Mouse (Mus musculus) forebrain, embryonic 15.5 days (tissue): Measurements from ENCODE around the gene Gm2a. TPM values are rescaled to one million over a fixed set of nuclear protein-coding genes. Genes with fewer than 3 reads are reported as not detected.

Source experiments
- ATAC-seq: fragments of 200-750 bp; cut with Nextera tagmentation; replicated peaks from 2 replicates; pipeline ENCODE4 v1.8.0; 2017; ENCODE audit warnings: mild to moderate bottlenecking, moderate TSS enrichment, moderate library complexity
- H3K27ac ChIP-seq: fragments of 300-500 bp; sonication (generic); replicated peaks from 2 replicates; pipeline ENCODE4 v1.5.1; 2015; ENCODE audit warnings: mild to moderate bottlenecking, inconsistent platforms
- H3K27me3 ChIP-seq: fragments of 300-500 bp; sonication (generic); 2 replicates; pipeline ENCODE4 v1.6.1; 2015; ENCODE audit warnings: inconsistent platforms
- H3K36me3 ChIP-seq: fragments of 300-500 bp; sonication (generic); 2 replicates; pipeline ENCODE4 v1.6.1; 2015; ENCODE audit warnings: mild to moderate bottlenecking, inconsistent platforms
- H3K4me1 ChIP-seq: fragments of 300-500 bp; sonication (generic); 2 replicates; pipeline ENCODE4 v1.6.1; 2015; ENCODE audit warnings: inconsistent platforms
- H3K4me2 ChIP-seq: fragments of 300-500 bp; sonication (generic); replicated peaks from 2 replicates; pipeline ENCODE4 v1.6.1; 2015; ENCODE audit warnings: mild to moderate bottlenecking, inconsistent platforms
- H3K4me3 ChIP-seq: fragments of 300-500 bp; sonication (generic); 2 replicates; pipeline ENCODE4 v1.5.1; 2015; ENCODE audit warnings: mild to moderate bottlenecking, inconsistent platforms
- H3K9ac ChIP-seq: fragments of 300-500 bp; sonication (generic); replicated peaks from 2 replicates; pipeline ENCODE4 v1.6.1; 2015; ENCODE audit warnings: mild to moderate bottlenecking, inconsistent platforms
- H3K9me3 ChIP-seq: fragments of 300-500 bp; sonication (generic); 2 replicates; pipeline ENCODE4 v1.6.1; 2016; ENCODE audit warnings: inconsistent platforms
- WGBS: fragments of 180-500 bp; shearing (Covaris S2); methylation state at CpG from one replicate; pipeline ENCODE4 v1.1.7; 2015; ENCODE audit warnings: mixed read lengths; 5-methylcytosine and 5-hydroxymethylcytosine counted together
- polyA plus RNA-seq: library from polyadenylated mRNA; unstranded; fragments of >200 nt; fragmentation: Nextera tagmentation; extraction: Ambion mirVana; gene quantifications from 2 replicates; pipeline ENCODE4 v1.2.1, GENCODE M21; 2015

Gm2a gene
- polyA plus RNA-seq = 18.7 and 18.9 TPM in 2 replicates

DNA sequence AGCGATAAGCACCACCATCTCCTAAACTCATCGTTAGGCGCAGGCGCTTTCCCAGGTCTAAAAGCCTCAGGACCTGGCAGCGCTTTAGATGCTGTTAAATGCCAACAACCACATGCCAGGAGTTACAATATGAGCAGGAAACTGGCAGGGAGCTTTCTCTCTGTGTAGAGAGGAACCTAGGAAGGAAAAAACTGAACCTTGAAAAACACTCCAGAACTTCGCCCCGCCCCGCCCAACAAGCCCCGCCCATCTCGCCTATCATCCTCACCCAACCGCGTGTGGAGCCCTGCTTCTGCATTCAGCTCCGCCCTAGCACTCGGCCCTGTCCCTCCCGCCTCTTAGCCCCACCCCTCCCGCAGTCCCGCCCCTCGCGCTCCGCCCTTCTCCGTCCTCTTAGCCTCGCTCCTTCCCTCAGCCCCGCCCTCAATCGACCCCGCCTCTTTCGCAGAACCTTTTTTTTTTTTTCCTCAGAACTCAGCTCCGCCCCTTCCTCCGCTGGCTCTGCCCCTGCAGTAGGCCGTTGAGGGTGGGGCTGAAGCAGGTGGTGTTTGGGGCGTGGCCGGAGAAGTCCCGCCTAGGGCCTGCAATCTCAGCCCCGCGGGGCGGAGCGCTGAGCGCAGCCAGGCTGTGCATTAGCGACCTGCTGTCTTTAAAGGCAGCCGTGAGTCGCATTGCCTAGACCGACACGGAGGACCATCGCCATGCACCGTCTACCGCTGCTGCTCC, at the start of gene Gm2a:
Gm2a (plus strand) TSS at position 653 of the 726 bp plus-strand sequence.
- peak within 1 kb of the TSS; percentile 73 for H3K27ac ChIP-seq
- H3K4me2 ChIP-seq = peak within 1 kb of the TSS; percentile 61
- H3K9me3 ChIP-seq = no peaks in the 10 kb centered on the region
- 2% methylated on average over 44 of the region's 45 CpGs for WGBS
- peak within 1 kb of the TSS; percentile 59 for H3K9ac ChIP-seq
- peak; percentile 94 for ATAC-seq
- peaks cover 17% of the 10 kb centered on the region for H3K4me1 ChIP-seq
- no peaks in the 10 kb centered on the region for H3K27me3 ChIP-seq
- H3K4me3 ChIP-seq = peak within 1 kb of the TSS; percentile 50
- H3K36me3 ChIP-seq = no peaks in the 10 kb centered on the region

DNA sequence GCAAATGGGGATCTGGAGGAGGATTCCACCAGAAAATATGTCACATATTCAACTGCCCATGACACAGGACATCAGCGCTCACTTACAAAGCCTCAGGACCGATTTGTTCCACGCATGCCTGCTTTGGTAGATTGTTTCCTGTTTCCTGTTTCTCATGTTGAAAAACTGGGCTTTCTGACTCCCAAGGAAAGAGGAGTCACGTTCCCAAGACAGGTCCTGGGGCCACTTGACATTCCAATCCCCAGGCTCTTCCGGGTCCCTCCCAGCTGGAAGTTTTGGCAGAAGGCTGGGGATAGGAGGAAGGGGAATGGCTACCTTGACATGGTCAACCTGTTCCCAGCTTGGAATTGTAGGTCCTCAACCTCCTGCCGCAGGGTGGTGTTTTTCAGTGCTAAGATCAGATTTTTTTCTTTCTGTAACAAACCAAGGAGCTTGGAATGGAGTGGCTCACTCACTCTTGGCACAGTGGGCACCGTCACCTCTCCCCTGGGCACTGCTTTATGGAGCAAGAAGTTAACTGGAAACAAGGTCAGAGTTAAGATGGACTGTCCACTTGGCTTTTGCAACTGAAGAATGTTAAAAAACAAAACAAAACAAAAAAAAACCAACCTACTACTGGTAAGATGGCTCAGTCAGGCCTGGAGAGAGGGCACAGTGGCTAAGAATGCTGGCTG, 46.9 kb upstream of the Gm2a start:
- H3K4me2 ChIP-seq = no peak overlapping the region
- H3K27ac ChIP-seq = no peak overlapping the region
- H3K4me1 ChIP-seq = no peaks in the 10 kb centered on the region
- no peak for ATAC-seq
- H3K9me3 ChIP-seq = no peaks in the 10 kb centered on the region
- 84% methylated on average over 7 of the region's 7 CpGs for WGBS
- no peaks in the 10 kb centered on the region for H3K36me3 ChIP-seq
- H3K4me3 ChIP-seq = no peak overlapping the region
- H3K27me3 ChIP-seq = no peaks in the 10 kb centered on the region
- no peak overlapping the region for H3K9ac ChIP-seq

DNA sequence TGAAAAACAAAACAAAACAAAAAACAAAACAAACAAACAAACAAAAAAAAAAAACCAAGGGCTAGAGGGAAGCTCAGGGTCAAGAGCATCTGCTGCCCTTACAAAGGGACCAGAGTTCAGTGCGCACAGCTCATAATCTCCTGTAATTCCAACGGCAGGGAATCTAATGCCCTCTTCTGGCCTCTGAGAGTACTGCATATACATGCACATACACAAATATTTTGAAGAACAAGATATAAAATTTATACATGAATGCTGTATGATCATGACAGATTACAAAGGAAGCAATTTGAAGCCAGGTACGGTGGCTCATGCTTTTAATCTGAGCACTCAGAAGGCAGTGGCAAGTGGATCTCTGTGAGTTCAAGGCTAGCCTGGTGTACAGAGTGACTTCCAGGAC, 40.4 kb upstream of the Gm2a start:
- H3K4me1 ChIP-seq = no peaks in the 10 kb centered on the region
- H3K36me3 ChIP-seq = no peaks in the 10 kb centered on the region
- no peak overlapping the region for H3K9ac ChIP-seq
- no peaks in the 10 kb centered on the region for H3K27me3 ChIP-seq
- H3K4me3 ChIP-seq = no peak overlapping the region
- 81% methylated on average over 3 of the region's 3 CpGs for WGBS
- H3K27ac ChIP-seq = no peak overlapping the region
- H3K9me3 ChIP-seq = no peaks in the 10 kb centered on the region
- ATAC-seq = no peak
- no peak overlapping the region for H3K4me2 ChIP-seq

DNA sequence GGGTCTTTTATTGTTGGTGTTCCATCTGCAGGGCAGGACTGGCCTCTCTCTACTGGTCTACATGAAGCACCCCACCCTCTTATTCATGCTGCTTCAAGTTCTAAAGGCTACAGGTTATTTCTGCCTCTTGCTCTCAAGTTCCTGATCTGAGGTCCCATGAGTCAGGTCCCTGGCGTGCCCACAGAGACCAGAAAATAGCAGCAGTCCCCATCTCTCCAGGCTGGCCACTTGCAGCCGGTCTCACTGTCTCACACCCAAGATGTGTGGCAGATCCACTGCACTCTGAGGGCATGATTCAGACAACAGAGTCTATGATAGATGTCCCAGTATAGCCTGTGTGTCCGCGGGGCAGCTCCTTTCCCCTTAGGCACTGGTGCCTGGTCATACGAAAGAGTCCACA, 37.1 kb upstream of the Gm2a start:
- Histone ChIP-seq H3K4me1 (no peaks in the 10 kb centered on the region), H3K9me3 (no peaks in the 10 kb centered on the region), H3K4me3 (no peak overlapping the region), H3K4me2 (no peak overlapping the region), H3K9ac (no peak overlapping the region), H3K27me3 (no peaks in the 10 kb centered on the region), H3K27ac (no peak overlapping the region), H3K36me3 (no peaks in the 10 kb centered on the region)
- WGBS = 93% methylated on average over 5 of the region's 5 CpGs
- ATAC-seq = no peak

DNA sequence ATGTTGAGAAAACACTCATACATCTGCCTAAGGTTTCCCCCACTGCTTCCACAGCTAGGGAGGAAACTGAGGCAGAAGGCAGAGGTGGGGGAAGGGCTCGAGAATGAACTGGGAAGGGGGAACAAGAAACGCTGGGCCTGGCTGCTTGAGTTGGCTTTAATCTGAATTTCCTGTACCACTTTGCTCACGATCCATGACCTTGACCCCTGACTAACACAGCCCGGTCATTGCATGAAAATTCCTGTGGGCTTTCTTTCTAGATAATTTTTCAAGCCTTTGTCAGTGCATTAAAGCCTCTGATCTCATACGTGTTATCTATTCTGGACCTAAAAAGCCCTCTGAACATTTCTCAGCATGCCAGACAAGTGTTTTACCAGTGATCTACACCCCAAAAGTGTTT, 35.1 kb upstream of the Gm2a start:
- H3K27me3 ChIP-seq = no peaks in the 10 kb centered on the region
- no peak overlapping the region for H3K27ac ChIP-seq
- H3K9ac ChIP-seq = no peak overlapping the region
- 79% methylated on average over 5 of the region's 5 CpGs for WGBS
- H3K4me3 ChIP-seq = no peak overlapping the region
- no peaks in the 10 kb centered on the region for H3K9me3 ChIP-seq
- ATAC-seq = no peak
- H3K36me3 ChIP-seq = no peaks in the 10 kb centered on the region
- H3K4me1 ChIP-seq = no peaks in the 10 kb centered on the region
- H3K4me2 ChIP-seq = no peak overlapping the region

DNA sequence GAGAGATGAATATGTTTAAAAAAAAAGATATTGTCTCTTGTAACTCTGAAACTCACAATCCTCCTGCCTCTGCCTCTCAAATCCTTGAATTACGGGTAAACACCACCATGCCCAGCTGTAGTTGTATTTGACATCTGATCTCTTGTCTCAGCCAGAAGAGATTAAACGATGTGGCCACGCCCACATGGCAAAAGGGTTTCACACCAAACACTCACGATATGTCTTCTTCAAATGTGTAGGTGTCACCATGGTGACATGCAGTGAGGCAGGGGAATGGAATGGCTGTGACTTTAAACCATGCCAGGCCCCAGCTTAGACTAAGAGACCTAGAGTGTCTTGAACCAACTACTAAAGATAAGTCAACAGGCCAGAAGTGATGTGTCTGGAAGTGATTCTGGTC, 31.0 kb upstream of the Gm2a start:
- ATAC-seq = no peak
- Histone ChIP-seq H3K9me3 (no peaks in the 10 kb centered on the region), H3K4me2 (no peak overlapping the region), H3K9ac (no peak overlapping the region), H3K4me1 (peaks cover 5% of the 10 kb centered on the region; the same call in 1 of the 2 replicates), H3K27me3 (no peaks in the 10 kb centered on the region), H3K27ac (no peak overlapping the region), H3K4me3 (no peak overlapping the region), H3K36me3 (no peaks in the 10 kb centered on the region)
- 56% methylated on average over 4 of the region's 4 CpGs for WGBS

GRCm38 (mm10) chr11:55069023-55069422, 28.9 kb upstream of the Gm2a start:
- Histone ChIP-seq H3K9me3 (no peaks in the 10 kb centered on the region), H3K27me3 (no peaks in the 10 kb centered on the region), H3K36me3 (no peaks in the 10 kb centered on the region), H3K4me3 (no peak overlapping the region), H3K4me1 (peaks cover 5% of the 10 kb centered on the region; the same call in 1 of the 2 replicates), H3K4me2 (no peak overlapping the region), H3K9ac (no peak overlapping the region), H3K27ac (no peak overlapping the region)
- peak; percentile 38; the same call in 1 of the 2 replicates for ATAC-seq
- WGBS = 32% methylated on average over 2 of the region's 2 CpGs

DNA sequence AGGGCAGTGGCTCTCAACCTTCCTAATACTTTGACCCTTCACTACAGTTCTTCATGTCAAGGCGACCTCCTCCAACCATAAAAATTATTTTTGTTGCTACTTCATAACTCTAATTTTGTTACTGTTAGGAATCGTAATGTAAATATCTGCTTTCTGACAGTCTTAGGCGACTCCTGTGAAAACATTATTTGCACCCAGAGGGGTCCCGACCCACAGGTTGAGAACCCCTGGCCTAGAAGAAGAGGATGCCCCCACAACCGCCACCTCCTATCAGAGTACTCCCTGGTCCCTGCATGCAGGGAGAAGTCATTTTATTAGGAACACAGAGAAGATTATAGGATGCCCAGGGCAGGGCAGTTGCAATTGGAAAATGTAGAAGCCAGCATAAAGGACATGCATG, 26.6 kb upstream of the Gm2a start:
- H3K9ac ChIP-seq = no peak overlapping the region
- peaks cover 15% of the 10 kb centered on the region for H3K4me1 ChIP-seq
- 92% methylated on average over 5 of the region's 5 CpGs for WGBS
- H3K27me3 ChIP-seq = no peaks in the 10 kb centered on the region
- no peak overlapping the region for H3K27ac ChIP-seq
- H3K4me2 ChIP-seq = no peak overlapping the region
- H3K36me3 ChIP-seq = no peaks in the 10 kb centered on the region
- H3K4me3 ChIP-seq = no peak overlapping the region
- H3K9me3 ChIP-seq = no peaks in the 10 kb centered on the region
- no peak for ATAC-seq

GRCm38 (mm10) chr11:55072467-55072866, 25.4 kb upstream of the Gm2a start:
- Histone ChIP-seq H3K4me3 (no peak overlapping the region), H3K4me1 (peaks cover 23% of the 10 kb centered on the region), H3K9me3 (no peaks in the 10 kb centered on the region), H3K9ac (no peak overlapping the region), H3K27me3 (peaks cover 2% of the 10 kb centered on the region; the same call in 1 of the 2 replicates), H3K36me3 (no peaks in the 10 kb centered on the region), H3K4me2 (no peak overlapping the region), H3K27ac (no peak overlapping the region)
- no peak for ATAC-seq
- WGBS = 91% methylated on average over 8 of the region's 8 CpGs

GRCm38 (mm10) chr11:55073191-55073590, 24.7 kb upstream of the Gm2a start:
- no peak for ATAC-seq
- Histone ChIP-seq H3K36me3 (no peaks in the 10 kb centered on the region), H3K27me3 (peaks cover 4% of the 10 kb centered on the region; the same call in 1 of the 2 replicates), H3K4me3 (no peak overlapping the region), H3K4me1 (peaks cover 30% of the 10 kb centered on the region), H3K4me2 (no peak overlapping the region), H3K9me3 (no peaks in the 10 kb centered on the region), H3K9ac (no peak overlapping the region), H3K27ac (no peak overlapping the region)
- 87% methylated on average over 10 of the region's 10 CpGs for WGBS

DNA sequence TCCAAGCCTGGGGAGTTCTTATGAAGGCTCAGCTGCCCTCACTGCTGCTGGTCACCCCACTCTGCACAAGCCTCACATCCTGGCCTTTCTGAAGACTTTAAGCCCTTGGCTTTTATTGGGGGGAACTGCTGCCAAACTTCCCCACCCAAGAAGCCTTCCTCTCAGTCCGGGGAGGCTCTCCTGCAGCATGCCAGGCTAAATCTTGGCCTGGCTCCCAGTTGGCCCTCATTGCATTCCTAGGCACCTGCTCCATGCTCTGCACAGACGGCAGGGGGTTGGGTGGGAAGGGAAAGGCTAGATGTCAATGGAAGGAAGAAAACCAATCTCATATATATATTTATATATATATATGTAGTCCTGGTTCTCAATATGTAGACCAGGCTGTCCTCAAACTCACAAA, 22.3 kb upstream of the Gm2a start:
- Histone ChIP-seq H3K27ac (no peak overlapping the region), H3K4me2 (no peak overlapping the region), H3K36me3 (no peaks in the 10 kb centered on the region), H3K9ac (no peak overlapping the region), H3K27me3 (peaks cover 4% of the 10 kb centered on the region; the same call in 1 of the 2 replicates), H3K4me3 (no peak overlapping the region), H3K9me3 (no peaks in the 10 kb centered on the region), H3K4me1 (peaks cover 28% of the 10 kb centered on the region)
- no peak for ATAC-seq
- WGBS = 30% methylated on average over 2 of the region's 2 CpGs

DNA sequence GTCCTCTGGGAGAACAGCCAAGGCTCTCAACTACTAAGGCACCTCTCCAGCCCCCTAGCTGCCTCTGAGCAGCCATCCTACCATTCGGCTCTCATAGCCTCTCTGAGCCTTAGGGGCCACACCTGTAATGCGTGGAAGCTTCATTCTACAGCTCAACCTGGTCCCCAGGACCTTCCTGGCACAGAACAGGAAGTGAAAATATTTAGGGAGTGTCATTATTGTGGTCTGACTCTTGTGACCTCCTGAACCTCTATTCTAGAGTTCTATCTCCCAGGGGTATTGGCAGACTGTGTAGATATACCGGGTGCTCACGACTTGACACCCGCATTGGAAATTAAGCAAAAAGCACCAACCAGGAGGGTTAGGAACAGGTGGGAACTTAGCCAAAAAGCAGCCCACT, 21.7 kb upstream of the Gm2a start:
- Histone ChIP-seq H3K9me3 (no peaks in the 10 kb centered on the region), H3K27me3 (peaks cover 4% of the 10 kb centered on the region; the same call in 1 of the 2 replicates), H3K9ac (no peak overlapping the region), H3K27ac (no peak overlapping the region), H3K36me3 (no peaks in the 10 kb centered on the region), H3K4me1 (peaks cover 28% of the 10 kb centered on the region), H3K4me2 (no peak overlapping the region), H3K4me3 (no peak overlapping the region)
- 90% methylated on average over 5 of the region's 5 CpGs for WGBS
- ATAC-seq = no peak
